Mouse (Mus musculus) embryonic facial prominence, embryonic 14.5 days (tissue): ENCODE results near the gene Abcc4. TPM values are rescaled to one million over a fixed set of nuclear protein-coding genes. Genes with fewer than 3 reads are reported as not detected.
A peak's percentile ranks its signal among the peaks of the same experiment; 100 is the strongest.

Source experiments
- ATAC-seq: fragments of 200-750 bp; cut with Nextera tagmentation; 2 replicates; pipeline ENCODE4 v1.8.0; 2017; ENCODE audit warnings: low read depth, moderate number of reproducible peaks, moderate TSS enrichment
- DNase-seq: peaks from one replicate; pipeline ENCODE4 v3.0.0-alpha.2; 2015; ENCODE audit warnings: low spot score
- H3K27ac ChIP-seq: fragments of 300-500 bp; sonication (generic); replicated peaks from 2 replicates; pipeline ENCODE4 v1.5.1; 2014; ENCODE audit warnings: low read depth, mild to moderate bottlenecking, low read length, moderate library complexity
- H3K27me3 ChIP-seq: fragments of 300-500 bp; sonication (generic); replicated peaks from 2 replicates; pipeline ENCODE4 v1.6.1; 2014; ENCODE audit warnings: low read length; ENCODE audit not compliant: control insufficient read depth, insufficient read depth
- H3K36me3 ChIP-seq: fragments of 300-500 bp; sonication (generic); 2 replicates; pipeline ENCODE4 v1.6.1; 2014; ENCODE audit warnings: low read length, mixed read lengths; ENCODE audit not compliant: control insufficient read depth, insufficient read depth
- H3K4me1 ChIP-seq: fragments of 300-500 bp; sonication (generic); 2 replicates; pipeline ENCODE4 v1.6.1; 2014; ENCODE audit warnings: antibody characterized with exemption, low read length; ENCODE audit not compliant: control insufficient read depth, insufficient read depth
- H3K4me2 ChIP-seq: fragments of 300-500 bp; sonication (generic); 2 replicates; pipeline ENCODE4 v1.6.1; 2014; ENCODE audit warnings: low read depth, mild to moderate bottlenecking, low read length, moderate library complexity, mixed read lengths
- H3K4me3 ChIP-seq: fragments of 300-500 bp; sonication (generic); 2 replicates; pipeline ENCODE4 v1.5.1; 2014; ENCODE audit warnings: low read depth, mild to moderate bottlenecking, low read length
- H3K9ac ChIP-seq: fragments of 300-500 bp; sonication (generic); 2 replicates; pipeline ENCODE4 v1.6.1; 2014; ENCODE audit warnings: low read depth, mild to moderate bottlenecking, low read length, moderate library complexity, mixed read lengths
- H3K9me3 ChIP-seq: fragments of 300-500 bp; sonication (generic); 2 replicates; pipeline ENCODE4 v1.6.1; 2016; ENCODE audit warnings: low read length; ENCODE audit not compliant: control insufficient read depth
- WGBS: fragments of 180-500 bp; shearing (Covaris S2); extraction: QIAGEN DNeasy Blood & Tissue Kit; methylation state at CpG from one replicate; pipeline ENCODE4 v1.1.7; 2014; 5-methylcytosine and 5-hydroxymethylcytosine counted together
- polyA plus RNA-seq: library from polyadenylated mRNA; unstranded; fragments of >200 nt; fragmentation: Nextera tagmentation; extraction: Ambion mirVana; gene quantifications from 2 replicates; pipeline ENCODE4 v1.2.1, GENCODE M21; 2014

Abcc4 gene
- polyA plus RNA-seq, 1 experiment from 2014 or later, result 3.4 TPM

DNA sequence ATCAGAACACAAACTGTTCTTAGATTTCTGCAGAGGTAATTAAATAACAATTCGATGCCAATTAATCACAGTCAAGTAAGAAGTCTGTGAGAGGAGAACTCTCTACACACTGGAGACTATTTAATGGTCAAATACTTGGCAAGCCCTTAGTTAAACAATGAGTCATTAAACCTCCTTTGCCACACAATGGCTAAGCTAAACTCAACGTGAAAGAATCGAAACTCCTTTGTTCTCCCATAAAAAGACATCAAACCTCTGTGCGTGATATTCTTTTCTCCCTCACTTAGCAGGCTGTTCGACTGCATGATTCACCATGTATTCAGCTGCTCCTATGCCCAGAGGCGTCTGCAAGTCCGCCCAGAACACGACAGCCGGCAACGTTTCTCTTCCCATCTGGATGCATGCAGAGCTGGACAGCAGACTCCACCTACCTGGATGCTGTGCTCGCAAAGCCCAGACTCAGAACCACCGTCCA lies 139.8 kb downstream of the Abcc4 start:
- Histone ChIP-seq H3K9me3 (no peaks in the 10 kb centered on the region), H3K27ac (no peak overlapping the region), H3K36me3 (no peaks in the 10 kb centered on the region), H3K4me3 (no peak overlapping the region), H3K27me3 (no peaks in the 10 kb centered on the region), H3K4me1 (peaks cover 6% of the 10 kb centered on the region; the same call in 1 of the 2 replicates), H3K9ac (no peak overlapping the region), H3K4me2 (no peak overlapping the region)
- WGBS, result 41% methylated on average over 12 of the region's 12 CpGs
- DNase-seq (peak; percentile 70), ATAC-seq (peak; percentile 74)

DNA sequence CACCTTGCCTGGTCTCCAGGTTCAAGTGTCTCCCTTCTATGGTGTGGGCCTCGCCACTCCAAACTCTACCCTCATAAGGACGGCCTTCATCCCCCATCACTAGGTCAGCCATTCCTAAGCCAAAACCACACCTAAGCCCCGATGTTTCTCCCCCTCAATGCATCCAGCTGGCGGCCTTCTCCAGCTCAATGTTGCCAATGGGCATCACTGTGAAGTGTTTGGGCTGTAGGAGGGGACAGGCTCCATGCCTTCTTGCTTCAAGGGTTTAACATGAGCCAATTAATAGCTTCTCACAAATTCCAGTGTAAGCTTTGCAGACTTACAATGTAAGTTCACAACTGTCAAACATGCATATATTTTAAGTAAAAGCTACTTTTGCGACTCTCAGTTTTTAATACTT lies 140.3 kb downstream of the Abcc4 start:
- no peak overlapping the region for H3K27ac ChIP-seq
- no peaks in the 10 kb centered on the region for H3K9me3 ChIP-seq
- 86% methylated on average over 5 of the region's 5 CpGs for WGBS
- H3K9ac ChIP-seq, result no peak overlapping the region
- no peak overlapping the region for H3K4me2 ChIP-seq
- H3K4me1 ChIP-seq, result peaks cover 6% of the 10 kb centered on the region; the same call in 1 of the 2 replicates
- no peaks in the 10 kb centered on the region for H3K27me3 ChIP-seq
- DNase-seq (no peak), ATAC-seq (no peak)
- no peaks in the 10 kb centered on the region for H3K36me3 ChIP-seq
- H3K4me3 ChIP-seq, result no peak overlapping the region

DNA sequence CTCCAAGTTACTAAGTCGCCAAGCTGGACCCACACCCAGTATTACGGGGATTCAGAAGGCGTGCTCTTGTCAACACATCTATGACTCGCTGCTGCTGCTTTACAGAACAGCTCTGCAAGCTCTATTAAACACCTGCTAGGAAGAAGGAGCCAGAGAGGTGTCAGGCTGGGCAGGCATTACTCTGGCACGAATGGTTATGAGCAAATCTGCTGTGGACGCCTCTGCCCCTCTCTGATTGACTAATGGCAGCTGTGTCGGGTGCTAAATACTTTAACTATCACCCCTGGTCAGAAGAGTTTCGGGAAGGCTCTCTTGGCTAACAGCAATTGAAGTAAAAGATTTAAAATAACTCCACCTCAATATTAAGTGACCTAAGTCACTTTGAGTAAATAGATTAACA lies 142.4 kb downstream of the Abcc4 start:
- Histone ChIP-seq H3K4me1 (peaks cover 6% of the 10 kb centered on the region; the same call in 1 of the 2 replicates), H3K4me2 (no peak overlapping the region), H3K4me3 (no peak overlapping the region), H3K9ac (no peak overlapping the region), H3K9me3 (no peaks in the 10 kb centered on the region), H3K27me3 (no peaks in the 10 kb centered on the region), H3K36me3 (no peaks in the 10 kb centered on the region), H3K27ac (no peak overlapping the region)
- 75% methylated on average over 8 of the region's 8 CpGs for WGBS
- ATAC-seq (no peak), DNase-seq (no peak)

DNA sequence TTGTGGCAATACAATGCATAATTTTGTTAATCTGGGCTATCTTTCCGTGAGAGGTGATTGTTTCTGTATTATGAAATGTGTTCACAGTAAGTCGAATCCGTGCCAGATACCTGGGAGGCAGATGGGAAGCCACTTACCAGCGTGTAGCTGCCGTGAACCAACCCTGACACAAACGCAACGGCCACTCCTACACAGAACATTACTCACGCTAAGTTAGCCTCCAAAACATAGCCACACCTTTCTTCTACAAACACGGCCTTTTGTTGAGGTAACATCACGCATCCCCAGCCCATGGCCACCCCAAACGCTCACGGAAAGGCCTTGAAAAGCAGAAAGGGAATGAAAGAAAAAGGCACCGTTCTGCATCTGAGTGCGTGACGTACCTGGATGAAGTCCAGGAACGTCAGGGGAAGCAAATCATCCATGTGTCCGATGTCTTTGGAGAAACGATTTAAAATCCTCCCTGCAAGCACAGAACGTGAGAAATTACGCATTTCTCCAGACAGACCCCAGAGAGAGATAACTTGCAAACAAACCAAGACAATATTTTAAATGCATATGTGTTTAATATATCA lies 153.0 kb downstream of the Abcc4 start:
- 71% methylated on average over 20 of the region's 20 CpGs for whole genome bisulfite sequencing
- H3K9ac ChIP-seq, result no peak overlapping the region
- H3K4me1 ChIP-seq, result peaks cover 12% of the 10 kb centered on the region
- H3K4me2 ChIP-seq, result no peak overlapping the region
- H3K27me3 ChIP-seq, result no peaks in the 10 kb centered on the region
- H3K36me3 ChIP-seq, result no peaks in the 10 kb centered on the region
- 0 out of 2 replicates have a peak, but pooled peaks have one; percentile 35 for ATAC-seq
- no peak overlapping the region for H3K4me3 ChIP-seq
- H3K9me3 ChIP-seq, result no peaks in the 10 kb centered on the region
- H3K27ac ChIP-seq, result no peak overlapping the region
- peak; percentile 57 for DNase-seq

DNA sequence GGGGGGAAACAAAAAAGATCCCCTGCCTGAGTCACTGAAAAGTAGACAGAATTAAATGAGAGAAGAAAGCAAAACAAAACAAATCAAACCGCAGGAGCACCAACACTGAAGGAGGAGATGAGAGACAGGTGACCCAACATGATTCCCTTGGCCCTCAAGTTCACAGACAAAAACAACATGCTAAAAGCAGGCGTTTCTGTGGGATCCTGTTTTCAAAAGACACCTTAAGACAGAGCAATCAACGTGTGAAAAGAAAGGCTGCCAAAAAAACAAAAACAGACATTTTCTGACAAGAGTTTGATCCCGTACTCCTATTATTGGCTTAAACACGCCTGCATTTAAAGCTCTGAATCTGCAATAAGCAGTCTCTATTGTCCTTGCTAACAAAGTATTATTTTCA lies 153.6 kb downstream of the Abcc4 start:
- Histone ChIP-seq H3K9me3 (no peaks in the 10 kb centered on the region), H3K9ac (no peak overlapping the region), H3K4me2 (peak overlapping the region; percentile 55), H3K27ac (no peak overlapping the region; the same call in 1 of the 2 replicates), H3K36me3 (no peaks in the 10 kb centered on the region), H3K4me3 (peak overlapping the region; percentile 19; the same call in 1 of the 2 replicates), H3K27me3 (no peaks in the 10 kb centered on the region), H3K4me1 (peaks cover 12% of the 10 kb centered on the region)
- DNase-seq, result peak; percentile 51
- ATAC-seq, result peak; percentile 57
- WGBS, result 49% methylated on average over 5 of the region's 5 CpGs

DNA sequence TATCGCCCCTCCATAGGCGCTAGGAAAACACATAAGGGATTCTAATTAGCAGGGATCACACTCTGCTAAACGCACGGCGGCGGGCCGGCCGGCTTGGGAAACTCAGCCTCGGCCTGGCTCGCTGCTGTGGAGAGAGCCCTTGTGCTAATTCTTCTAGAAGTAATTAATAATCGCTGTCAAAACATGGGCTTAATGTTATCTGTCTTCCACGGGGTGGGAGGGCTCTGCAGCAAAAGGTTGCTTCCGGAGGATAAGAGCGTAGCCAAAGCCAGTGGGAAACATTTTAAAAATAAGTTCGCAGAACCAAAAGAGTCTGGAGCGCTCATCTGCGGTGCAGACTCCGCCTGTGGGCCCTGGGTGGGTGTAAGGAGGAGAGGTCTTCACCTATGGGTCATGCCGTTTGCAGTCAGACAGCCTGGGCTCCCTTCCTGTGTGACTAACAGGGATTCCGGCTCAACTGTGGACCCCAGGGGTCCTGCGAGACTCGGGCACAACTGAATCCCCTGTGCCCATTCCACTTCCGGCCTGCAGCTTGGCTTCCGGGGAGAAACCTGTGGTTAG lies 154.2 kb downstream of the Abcc4 start:
- H3K36me3 ChIP-seq, result no peaks in the 10 kb centered on the region
- peaks cover 12% of the 10 kb centered on the region for H3K4me1 ChIP-seq
- H3K4me2 ChIP-seq, result peak overlapping the region; percentile 55
- H3K4me3 ChIP-seq, result peak overlapping the region; percentile 19
- H3K27me3 ChIP-seq, result no peaks in the 10 kb centered on the region
- H3K27ac ChIP-seq, result no peak overlapping the region; the same call in 1 of the 2 replicates
- ATAC-seq, result peak; percentile 66
- peak overlapping the region; percentile 45 for H3K9ac ChIP-seq
- no peaks in the 10 kb centered on the region for H3K9me3 ChIP-seq
- WGBS, result 21% methylated on average over 24 of the region's 24 CpGs
- DNase-seq, result no peak

DNA sequence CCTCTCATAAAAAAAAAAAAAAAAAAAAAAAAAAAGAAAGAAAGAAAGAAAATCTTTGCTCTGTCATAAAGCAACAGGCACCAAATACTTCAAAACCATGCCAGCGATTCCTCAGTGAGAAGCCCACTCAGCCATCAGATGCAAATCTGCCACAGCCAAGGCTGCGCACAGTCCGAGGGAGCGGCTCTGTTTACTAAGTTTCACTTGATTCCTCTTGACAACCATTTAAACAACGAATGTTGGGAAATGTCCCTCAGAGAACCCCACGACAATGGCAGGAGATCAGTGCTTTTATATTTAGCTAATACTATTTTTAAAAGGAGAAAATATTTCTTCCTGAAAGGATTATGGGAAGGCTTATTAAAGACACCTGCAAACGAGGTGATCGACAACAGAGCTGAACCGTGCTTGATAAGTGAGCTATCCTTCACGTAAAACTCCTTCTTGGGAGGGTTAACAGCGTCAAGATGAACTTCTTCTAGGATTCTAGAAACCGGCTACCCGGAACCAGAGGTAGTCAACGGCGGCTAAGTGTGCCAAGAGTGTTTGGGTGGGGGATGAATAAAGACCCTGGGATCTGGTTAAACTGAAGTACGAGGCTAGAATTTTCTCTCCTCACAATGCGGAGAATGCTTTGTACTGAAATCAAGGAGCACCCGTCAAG lies 154.8 kb downstream of the Abcc4 start:
- Histone ChIP-seq H3K4me2 (peak overlapping the region; percentile 55), H3K27me3 (no peaks in the 10 kb centered on the region), H3K9me3 (no peaks in the 10 kb centered on the region), H3K27ac (no peak overlapping the region), H3K9ac (peak overlapping the region; percentile 45; the same call in 1 of the 2 replicates), H3K4me1 (peaks cover 12% of the 10 kb centered on the region), H3K4me3 (peak overlapping the region; percentile 19), H3K36me3 (no peaks in the 10 kb centered on the region)
- ATAC-seq, result peak; percentile 59
- peak; percentile 62 for DNase-seq
- WGBS, result 35% methylated on average over 18 of the region's 18 CpGs

DNA sequence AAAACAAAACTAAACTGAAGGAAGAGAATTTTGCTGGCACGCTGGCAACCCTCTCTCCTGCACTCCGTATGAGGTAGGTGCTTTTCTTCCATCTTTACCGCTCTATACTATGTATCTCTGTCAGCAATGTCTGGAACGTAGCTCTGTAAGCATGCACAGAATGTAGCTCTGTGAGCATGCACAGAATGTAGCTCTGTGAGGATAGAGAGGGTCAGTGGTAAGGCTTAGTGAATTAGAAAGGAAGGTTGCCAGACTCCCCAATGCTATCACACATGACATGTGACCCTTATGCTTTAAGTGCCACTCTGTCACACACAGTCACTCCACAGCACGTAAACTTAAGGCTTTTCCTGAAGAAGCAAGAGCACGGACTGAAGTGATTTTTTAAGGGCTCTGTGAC lies 161.5 kb downstream of the Abcc4 start:
- no peaks in the 10 kb centered on the region for H3K9me3 ChIP-seq
- WGBS, result 82% methylated on average over 6 of the region's 6 CpGs
- H3K9ac ChIP-seq, result no peak overlapping the region
- no peaks in the 10 kb centered on the region for H3K27me3 ChIP-seq
- DNase-seq (no peak), ATAC-seq (no peak)
- no peak overlapping the region for H3K4me2 ChIP-seq
- H3K4me1 ChIP-seq, result no peaks in the 10 kb centered on the region
- no peaks in the 10 kb centered on the region for H3K36me3 ChIP-seq
- H3K4me3 ChIP-seq, result no peak overlapping the region
- H3K27ac ChIP-seq, result no peak overlapping the region
